Mouse (Mus musculus) thymus, adult 2 months (tissue): ENCODE data around the gene Uhrf1.

ENCODE experiments used
- CTCF ChIP-seq: fragments of 200-500 bp; IDR thresholded peaks from 2 replicates; pipeline ENCODE4 v1.5.1; 2012; ENCODE audit warnings: mild to moderate bottlenecking, control low read depth, low read length, moderate library complexity, borderline replicate concordance; ENCODE audit not compliant: control insufficient read depth, poor library complexity, insufficient read depth; ENCODE audit errors: extremely low read depth
- POLR2A ChIP-seq: fragments of 200-500 bp; IDR thresholded peaks from 2 replicates; pipeline ENCODE4 v1.6.1; 2012; ENCODE audit warnings: mild to moderate bottlenecking, low read length, control low read depth, moderate library complexity; ENCODE audit not compliant: control insufficient read depth, poor library complexity, insufficient read depth; ENCODE audit errors: extremely low read depth

DNA sequence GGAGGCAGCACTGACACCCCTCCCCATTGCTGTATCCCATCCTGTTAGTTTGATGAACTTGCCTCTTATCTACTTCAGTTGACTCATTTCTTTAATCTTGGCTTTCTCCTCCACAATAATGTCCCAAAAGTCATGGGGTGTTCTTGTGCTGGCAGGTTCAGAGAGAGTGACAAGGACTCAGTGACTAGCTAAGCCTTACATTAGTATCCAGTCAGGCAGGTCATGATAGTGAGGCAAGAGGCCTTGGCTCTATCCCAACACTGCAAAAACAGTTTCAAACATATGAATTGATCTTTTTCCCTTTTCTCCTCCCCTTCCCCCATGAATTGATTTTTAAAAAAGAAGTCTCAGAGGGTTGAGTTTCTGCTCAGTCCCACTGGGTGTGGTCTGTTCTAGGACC, 26.1 kb downstream of the Uhrf1 start:
- TF ChIP-seq CTCF, result no peak
- no peak for TF ChIP-seq POLR2A
